Mouse (Mus musculus): ENCODE data around the gene Maml3.

GRCm38 (mm10) chr3:51739835-51740112 is 365.1 kb downstream of the Maml3 start:
- TF ChIP-seq CTCF (IDR thresholded peaks at IDR 0.05; ENCODE audit: low read depth): no peak
- no peak for TF ChIP-seq EP300 (optimal IDR thresholded peaks at IDR 0.05)

All from stomach, postnatal 0 days (tissue).